Mouse (Mus musculus): ENCODE results near the gene Car5b. TPM values are rescaled to one million over a fixed set of nuclear protein-coding genes. Genes with fewer than 3 reads are reported as not detected.
A peak's percentile ranks its signal among the peaks of the same experiment; 100 is the strongest.

Car5b gene
- total and polyA plus RNA-seq, 3 experiments = 0.23 to 0.33 TPM; not detected in 1

DNA sequence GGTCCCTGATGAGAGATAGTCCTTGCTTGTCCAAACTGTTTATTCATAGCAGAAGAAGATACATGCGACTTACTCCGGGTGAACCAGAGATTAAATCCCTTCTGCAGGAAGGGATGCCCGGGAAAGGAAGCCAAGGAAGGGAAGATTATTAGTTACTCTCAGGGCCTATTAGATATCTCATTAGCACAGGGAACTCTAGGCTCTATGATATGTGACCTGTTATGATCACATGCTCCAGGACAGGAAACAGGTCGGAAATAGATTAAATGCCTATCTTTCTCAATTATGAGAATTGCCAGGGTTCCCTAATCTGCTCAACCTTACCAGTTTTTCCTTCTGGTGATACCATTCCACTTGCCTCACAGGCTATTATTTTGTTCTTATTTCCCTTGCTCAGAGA, 27.9 kb upstream of the Car5b start:
- Histone ChIP-seq H3K4me1 (ENCODE audit: insufficient read depth, low read depth, low read length) (peaks cover 16% of the 10 kb centered on the region), H3K9me3 (replicated peaks) (no peaks in the 10 kb centered on the region), H3K36me3 (replicated peaks) (no peaks in the 10 kb centered on the region), H3K4me3 (ENCODE audit: low read depth, low read length) (no peak overlapping the region), H3K27me3 (ENCODE audit: insufficient read depth, low read length) (no peaks in the 10 kb centered on the region; the same call in 1 of the 2 replicates)
- ATAC-seq (ENCODE audit: extremely low read depth, insufficient number of reproducible peaks, low FRiP score, poor library complexity, severe bottlenecking) (peak; percentile 28; the same call in 1 of the 2 replicates), DNase-seq (ENCODE audit: low spot score) (no peak)
- TF ChIP-seq CTCF (IDR thresholded peaks at IDR 0.05; ENCODE audit: low read depth, low read length) (no peak), TAL1 (conservative IDR thresholded peaks at IDR 0.05; ENCODE audit: low read depth, low read length) (no peak), POLR2AphosphoS5 (IDR thresholded peaks at IDR 0.05; ENCODE audit: insufficient replicate concordance, low read depth, low read length) (no peak), GATA2 (IDR thresholded peaks at IDR 0.05; ENCODE audit: borderline replicate concordance, low read depth, low read length) (no peak), GATA1 (IDR thresholded peaks at IDR 0.05; ENCODE audit: borderline replicate concordance, low read length) (no peak)

DNA sequence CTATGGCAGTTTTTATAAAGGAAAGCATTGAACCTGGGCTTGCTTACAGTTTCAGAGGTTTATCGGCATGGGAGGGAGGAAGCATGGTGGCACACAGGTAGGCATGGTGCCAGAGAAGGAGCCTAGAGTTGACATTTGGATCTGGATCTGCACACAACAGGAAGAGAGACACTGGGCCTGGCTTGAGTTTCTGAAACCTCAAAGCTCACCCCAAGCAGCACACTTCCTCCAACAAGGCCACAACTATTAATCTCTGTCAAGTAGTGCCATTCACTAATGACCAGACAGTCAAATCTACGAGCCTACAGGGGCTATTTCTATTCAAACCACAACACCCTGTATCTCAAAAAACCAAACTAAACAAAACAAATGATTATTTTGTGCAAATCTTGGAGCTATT, 18.9 kb upstream of the Car5b start:
- Histone ChIP-seq H3K9me3 (replicated peaks) (no peaks in the 10 kb centered on the region), H3K27me3 (ENCODE audit: insufficient read depth, low read length) (no peaks in the 10 kb centered on the region), H3K4me3 (ENCODE audit: low read depth, low read length) (no peak overlapping the region), H3K4me1 (ENCODE audit: insufficient read depth, low read depth, low read length) (no peaks in the 10 kb centered on the region), H3K36me3 (replicated peaks) (no peaks in the 10 kb centered on the region)
- TF ChIP-seq POLR2AphosphoS5 (IDR thresholded peaks at IDR 0.05; ENCODE audit: insufficient replicate concordance, low read depth, low read length) (no peak), CTCF (IDR thresholded peaks at IDR 0.05; ENCODE audit: low read depth, low read length) (no peak), TAL1 (conservative IDR thresholded peaks at IDR 0.05; ENCODE audit: low read depth, low read length) (no peak), GATA1 (IDR thresholded peaks at IDR 0.05; ENCODE audit: borderline replicate concordance, low read length) (no peak), GATA2 (IDR thresholded peaks at IDR 0.05; ENCODE audit: borderline replicate concordance, low read depth, low read length) (no peak)
- no peak for DNase-seq (ENCODE audit: low spot score)
- no peak for ATAC-seq (ENCODE audit: extremely low read depth, insufficient number of reproducible peaks, low FRiP score, poor library complexity, severe bottlenecking)

GRCm38 (mm10) chrX:164042069-164042468, 14.3 kb upstream of the Car5b start:
- no peak for TF ChIP-seq GATA1 (IDR thresholded peaks at IDR 0.05; ENCODE audit: borderline replicate concordance, low read length)
- TF ChIP-seq POLR2AphosphoS5 (IDR thresholded peaks at IDR 0.05; ENCODE audit: insufficient replicate concordance, low read depth, low read length) = no peak
- no peak for TF ChIP-seq GATA2 (IDR thresholded peaks at IDR 0.05; ENCODE audit: borderline replicate concordance, low read depth, low read length)
- no peak for TF ChIP-seq CTCF (IDR thresholded peaks at IDR 0.05; ENCODE audit: low read depth, low read length)
- TF ChIP-seq TAL1 (conservative IDR thresholded peaks at IDR 0.05; ENCODE audit: low read depth, low read length) = no peak
- ATAC-seq (ENCODE audit: extremely low read depth, insufficient number of reproducible peaks, low FRiP score, poor library complexity, severe bottlenecking) (no peak), DNase-seq (ENCODE audit: low spot score) (no peak)
- no peaks in the 10 kb centered on the region for H3K36me3 ChIP-seq (replicated peaks)
- no peak overlapping the region for H3K4me3 ChIP-seq (ENCODE audit: low read depth, low read length)
- H3K9me3 ChIP-seq (replicated peaks) = no peaks in the 10 kb centered on the region
- H3K27me3 ChIP-seq (ENCODE audit: insufficient read depth, low read length) = no peaks in the 10 kb centered on the region
- no peaks in the 10 kb centered on the region for H3K4me1 ChIP-seq (ENCODE audit: insufficient read depth, low read depth, low read length)

DNA sequence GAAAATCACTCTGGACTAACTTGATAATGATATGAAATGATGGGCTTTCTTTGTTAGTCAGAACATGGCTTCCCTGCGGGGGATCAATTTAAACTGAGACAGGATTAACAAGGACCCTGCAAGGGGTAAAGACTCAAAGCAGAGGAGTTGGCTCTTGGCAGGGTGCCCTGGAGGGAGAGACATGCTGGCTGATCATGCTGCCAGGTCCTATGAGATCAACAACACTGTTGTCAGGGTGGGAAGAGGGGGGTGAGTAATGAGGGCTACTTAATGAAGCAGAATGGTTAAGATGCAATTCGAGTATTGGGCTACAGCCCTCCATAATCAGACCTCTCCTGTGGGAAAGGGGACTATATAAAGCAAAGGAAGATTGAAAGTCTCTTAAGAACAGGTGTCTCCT, 11.1 kb upstream of the Car5b start:
- TF ChIP-seq GATA2 (IDR thresholded peaks at IDR 0.05; ENCODE audit: borderline replicate concordance, low read depth, low read length) = no peak
- no peak for TF ChIP-seq POLR2AphosphoS5 (IDR thresholded peaks at IDR 0.05; ENCODE audit: insufficient replicate concordance, low read depth, low read length)
- no peak for TF ChIP-seq GATA1 (IDR thresholded peaks at IDR 0.05; ENCODE audit: borderline replicate concordance, low read length)
- TF ChIP-seq CTCF (IDR thresholded peaks at IDR 0.05; ENCODE audit: low read depth, low read length) = no peak
- no peak for TF ChIP-seq TAL1 (conservative IDR thresholded peaks at IDR 0.05; ENCODE audit: low read depth, low read length)
- H3K27me3 ChIP-seq (ENCODE audit: insufficient read depth, low read length) = no peaks in the 10 kb centered on the region
- no peaks in the 10 kb centered on the region for H3K4me1 ChIP-seq (ENCODE audit: insufficient read depth, low read depth, low read length)
- no peaks in the 10 kb centered on the region for H3K9me3 ChIP-seq (replicated peaks)
- H3K4me3 ChIP-seq (ENCODE audit: low read depth, low read length) = no peak overlapping the region
- DNase-seq (ENCODE audit: low spot score) (no peak), ATAC-seq (ENCODE audit: extremely low read depth, insufficient number of reproducible peaks, low FRiP score, poor library complexity, severe bottlenecking) (no peak)
- H3K36me3 ChIP-seq (replicated peaks) = no peaks in the 10 kb centered on the region

DNA sequence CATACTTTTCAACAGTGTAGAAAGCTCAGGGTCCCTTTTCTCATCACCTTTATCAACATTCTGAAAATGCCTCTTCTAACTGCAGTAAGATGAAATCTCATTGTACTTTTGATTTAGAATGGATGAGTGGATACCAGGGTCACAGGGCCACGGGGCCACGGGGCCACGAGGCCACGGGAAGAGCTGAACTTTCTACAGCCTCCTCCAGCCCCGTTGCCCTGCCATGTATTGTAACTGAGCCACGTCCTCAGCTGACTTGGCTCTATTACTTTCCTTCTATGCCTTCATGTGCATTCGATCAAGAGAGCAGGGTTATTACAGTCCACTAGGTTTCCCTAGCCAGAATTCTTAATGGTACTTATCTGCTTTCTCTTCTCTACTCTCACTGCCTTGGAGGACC, 8.1 kb upstream of the Car5b start:
- no peak for DNase-seq (ENCODE audit: low spot score)
- no peak for TF ChIP-seq GATA1 (IDR thresholded peaks at IDR 0.05; ENCODE audit: borderline replicate concordance, low read length)
- TF ChIP-seq CTCF (IDR thresholded peaks at IDR 0.05; ENCODE audit: low read depth, low read length) = no peak
- no peak for TF ChIP-seq TAL1 (conservative IDR thresholded peaks at IDR 0.05; ENCODE audit: low read depth, low read length)
- TF ChIP-seq GATA2 (IDR thresholded peaks at IDR 0.05; ENCODE audit: borderline replicate concordance, low read depth, low read length) = no peak
- TF ChIP-seq POLR2AphosphoS5 (IDR thresholded peaks at IDR 0.05; ENCODE audit: insufficient replicate concordance, low read depth, low read length) = no peak
- no peaks in the 10 kb centered on the region for H3K4me1 ChIP-seq (ENCODE audit: insufficient read depth, low read depth, low read length)
- H3K9me3 ChIP-seq (replicated peaks) = no peaks in the 10 kb centered on the region
- no peaks in the 10 kb centered on the region for H3K27me3 ChIP-seq (ENCODE audit: insufficient read depth, low read length)
- H3K36me3 ChIP-seq (replicated peaks) = no peaks in the 10 kb centered on the region
- no peak for ATAC-seq (ENCODE audit: extremely low read depth, insufficient number of reproducible peaks, low FRiP score, poor library complexity, severe bottlenecking)
- no peak overlapping the region for H3K4me3 ChIP-seq (ENCODE audit: low read depth, low read length)

- Histone ChIP-seq H3K36me3 (replicated peaks) (no peaks in the 10 kb centered on the region), H3K9me3 (replicated peaks) (no peaks in the 10 kb centered on the region), H3K4me3 (ENCODE audit: low read depth, low read length) (no peak overlapping the region), H3K4me1 (ENCODE audit: insufficient read depth, low read depth, low read length) (no peaks in the 10 kb centered on the region), H3K27me3 (ENCODE audit: insufficient read depth, low read length) (no peaks in the 10 kb centered on the region)
- no peak for ATAC-seq (ENCODE audit: extremely low read depth, insufficient number of reproducible peaks, low FRiP score, poor library complexity, severe bottlenecking)
- TF ChIP-seq POLR2AphosphoS5 (IDR thresholded peaks at IDR 0.05; ENCODE audit: insufficient replicate concordance, low read depth, low read length) (no peak), GATA1 (IDR thresholded peaks at IDR 0.05; ENCODE audit: borderline replicate concordance, low read length) (no peak), TAL1 (conservative IDR thresholded peaks at IDR 0.05; ENCODE audit: low read depth, low read length) (no peak), CTCF (IDR thresholded peaks at IDR 0.05; ENCODE audit: low read depth, low read length) (no peak), GATA2 (IDR thresholded peaks at IDR 0.05; ENCODE audit: borderline replicate concordance, low read depth, low read length) (no peak)
- DNase-seq (ENCODE audit: low spot score) = no peak
These were observed 7.6 kb upstream of the Car5b start for GRCm38 (mm10) chrX:164035401-164035800.
